11 mouse cellular contexts compared by ENCODE assay signal in the genomic region with DNA sequence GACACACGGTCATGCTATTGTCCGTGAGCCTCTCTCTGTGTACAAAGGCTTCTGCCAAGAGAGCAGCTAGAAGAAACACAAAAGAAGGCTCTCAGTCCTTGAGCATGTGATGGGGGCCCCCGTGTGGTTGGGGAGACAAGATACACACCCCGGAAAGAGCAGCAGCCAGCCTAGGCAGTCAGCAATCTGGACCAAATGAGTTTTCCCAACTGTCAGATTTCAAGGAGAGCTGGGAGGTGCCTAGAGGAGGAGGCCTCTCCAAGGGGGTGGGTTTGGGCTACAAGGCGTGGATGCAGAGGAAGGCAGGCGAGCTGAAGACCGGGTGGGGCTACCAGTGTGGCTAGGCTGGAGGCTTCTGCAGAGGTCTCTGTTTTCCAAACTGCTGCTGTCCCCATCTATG. TPM values are rescaled to one million over a fixed set of nuclear protein-coding genes. Genes with fewer than 3 reads are reported as not detected.
A peak's percentile ranks its signal among the peaks of the same experiment; 100 is the strongest.
DNase-seq lines count a peak whose midpoint lies in the region; ATAC-seq and TF ChIP-seq lines count a peak whose summit lies in the region.
"Had no signal": no experiment of that assay in that cellular context is flagged by ENCODE, and none has a peak within 500 bp of the region (broad histone marks: within the 10 kb centered on the region; RNA-seq: fewer than 3 reads in every experiment).

No protein-coding gene starts in this region.

- no peak overlapping the region for H3K27ac ChIP-seq in liver, embryonic 14.5 days
- no peak overlapping the region for H3K27ac ChIP-seq in liver, embryonic 12.5 days
- peak overlapping the region; percentile 58 for H3K27ac ChIP-seq in limb, embryonic 10.5 days
- H3K27ac ChIP-seq: embryonic facial prominence, embryonic 12.5 days; hindbrain, embryonic 13.5 days; liver, embryonic 13.5 days had no signal

- peaks cover 4% of the 10 kb centered on the region for H3K27me3 ChIP-seq in liver, embryonic 14.5 days (ENCODE audit: control insufficient read depth, insufficient read depth, low read length)
- H3K27me3 ChIP-seq in liver, embryonic 12.5 days (replicated peaks): peaks cover 58% of the 10 kb centered on the region
- H3K27me3 ChIP-seq in limb, embryonic 10.5 days (ENCODE audit: low read depth, poor library complexity, severe bottlenecking): peaks cover 100% of the 10 kb centered on the region

- no peak overlapping the region for H3K4me2 ChIP-seq in liver, embryonic 14.5 days (ENCODE audit: low read depth)
- no peak overlapping the region for H3K4me2 ChIP-seq in liver, embryonic 12.5 days
- H3K4me2 ChIP-seq: embryonic facial prominence, embryonic 12.5 days; hindbrain, embryonic 13.5 days; liver, embryonic 13.5 days had no signal

- no peak overlapping the region for H3K9ac ChIP-seq in liver, embryonic 14.5 days (replicated peaks)
- no peak overlapping the region for H3K9ac ChIP-seq in liver, embryonic 12.5 days
- H3K9ac ChIP-seq: embryonic facial prominence, embryonic 12.5 days; hindbrain, embryonic 13.5 days; liver, embryonic 13.5 days had no signal

- intact Hi-C loops in gastrocnemius, postnatal 36 days (cut with DNase I): no loop called here

- TF ChIP-seq CTCF in liver, embryonic 14.5 days (IDR thresholded peaks at IDR 0.05; ENCODE audit: low read depth): 0 out of 2 replicates have a peak, but pooled peaks have one; percentile 22

- H3K4me1 ChIP-seq in liver, embryonic 14.5 days (replicated peaks; ENCODE audit: control insufficient read depth in 2 of 2, insufficient read depth in 2 of 2, low read length in 1 of 2): no peaks in the 10 kb centered on the region
- H3K4me1 ChIP-seq in liver, embryonic 12.5 days: no peaks in the 10 kb centered on the region
- peaks cover 32% of the 10 kb centered on the region for H3K4me1 ChIP-seq in limb, embryonic 10.5 days
- H3K4me1 ChIP-seq: liver, embryonic 13.5 days had no signal

- TF ChIP-seq EP300 in liver, embryonic 14.5 days (IDR thresholded peaks at IDR 0.05; ENCODE audit: low read depth): no peak

- WGBS in liver, embryonic 14.5 days (ENCODE audit: insufficient replicate concordance): 37% methylated on average over 7 of the region's 7 CpGs
- WGBS in liver, embryonic 12.5 days (ENCODE audit: insufficient replicate concordance): 52% methylated on average over 7 of the region's 7 CpGs
- WGBS in limb, embryonic 10.5 days: 52% methylated on average over 7 of the region's 7 CpGs

- no peak overlapping the region for H3K4me3 ChIP-seq in liver, embryonic 14.5 days (ENCODE audit: insufficient read depth in 1 of 2, low read depth in 2 of 2, low read length in 2 of 2)
- no peak overlapping the region for H3K4me3 ChIP-seq in liver, embryonic 12.5 days
- H3K4me3 ChIP-seq in limb, embryonic 10.5 days: no peak overlapping the region
- H3K4me3 ChIP-seq: embryonic facial prominence, embryonic 12.5 days; hindbrain, embryonic 13.5 days; liver, embryonic 13.5 days had no signal

- ATAC-seq in liver, embryonic 14.5 days (ENCODE audit: insufficient read depth): no peak
- ATAC-seq in liver, embryonic 12.5 days: no peak

- no peaks in the 10 kb centered on the region for H3K9me3 ChIP-seq in liver, embryonic 14.5 days (ENCODE audit: control insufficient read depth, low read length)
- H3K9me3 ChIP-seq in liver, embryonic 12.5 days (replicated peaks): no peaks in the 10 kb centered on the region
- no peaks in the 10 kb centered on the region for H3K9me3 ChIP-seq in limb, embryonic 10.5 days (replicated peaks)
- H3K9me3 ChIP-seq: embryonic facial prominence, embryonic 12.5 days; hindbrain, embryonic 13.5 days; liver, embryonic 13.5 days had no signal

- DNase-seq in gastrocnemius, adult 18-20 months (ENCODE audit: low spot score): peak; percentile 7
- DNase-seq in gastrocnemius, postnatal 36 days: no peak
- DNase-seq in liver, embryonic 14.5 days (ENCODE audit: low read depth in 3 of 3, low spot score in 3 of 3): no peak
- peak; percentile 45 for DNase-seq in NIH3T3 (ENCODE audit: low read depth)
- no peak for DNase-seq in limb, embryonic 10.5 days (ENCODE audit: low spot score)
- DNase-seq in urinary bladder, postnatal 36 days (ENCODE audit: low spot score in 2 of 2): no peak
- DNase-seq in urinary bladder, postnatal 10 days (ENCODE audit: low spot score): no peak
- DNase-seq: liver, embryonic 13.5 days had no signal

- H3K36me3 ChIP-seq in liver, embryonic 14.5 days (replicated peaks; ENCODE audit: control insufficient read depth, insufficient read depth, low read depth): no peaks in the 10 kb centered on the region
- H3K36me3 ChIP-seq in liver, embryonic 12.5 days: no peaks in the 10 kb centered on the region
- H3K36me3 ChIP-seq in limb, embryonic 10.5 days: no peaks in the 10 kb centered on the region
- H3K36me3 ChIP-seq: embryonic facial prominence, embryonic 12.5 days; hindbrain, embryonic 13.5 days; liver, embryonic 13.5 days had no signal

RNA-seq across cellular contexts. Expression of a gene that starts 35.6 kb away (rescaled TPM):
- total RNA-seq in gastrocnemius, adult 18-20 months (2021): under 1 TPM; 0.11 to 0.19 TPM
- total RNA-seq in gastrocnemius, postnatal 36 days (2021): under 1 TPM; 0.13 to 0.17 TPM
- polyA plus RNA-seq in liver, embryonic 14.5 days (2012; rRNA removed): 0.02 TPM in 1 of 2 replicates, not detected in the other
- not detected in 2 replicates for polyA plus RNA-seq in liver, embryonic 14.5 days (2014; fragmentation: Nextera tagmentation; extraction: Ambion mirVana)
- polyA plus RNA-seq in liver, embryonic 12.5 days (2016; fragmentation: Nextera tagmentation; extraction: Ambion mirVana): 0.02 TPM in 1 of 2 replicates, not detected in the other
- polyA plus RNA-seq in limb, embryonic 10.5 days (2016; fragmentation: Nextera tagmentation; extraction: Ambion mirVana): 0.54 and 0.55 TPM in 2 replicates
- polyA plus RNA-seq: liver, embryonic 13.5 days had no signal

Comparison
In these comparisons a context has a peak if more than half of its experiments do, and no peak if none do; other contexts are left out.
1. DNase-seq: peak in gastrocnemius, adult 18-20 months (single experiment) and NIH3T3 (single experiment); none in gastrocnemius, postnatal 36 days (0 of 2), liver, embryonic 14.5 days (0 of 3), limb, embryonic 10.5 days (single experiment), urinary bladder, postnatal 36 days (0 of 2) and urinary bladder, postnatal 10 days (single experiment).